Mouse (Mus musculus): ENCODE measurements around the gene Gm26938.

Gene Gm26938

GRCm38 (mm10) chr5:139794938-139795337, 31.3 kb downstream of the Gm26938 start:
- no peak for DNase-seq (ENCODE audit: low spot score in 2 of 2)

GRCm38 (mm10) chr5:139794137-139794536, 32.1 kb downstream of the Gm26938 start:
- DNase-seq (ENCODE audit: low spot score in 2 of 2) = no peak

GRCm38 (mm10) chr5:139793338-139794089, 32.7 kb downstream of the Gm26938 start:
- no peak for DNase-seq (ENCODE audit: low spot score in 2 of 2)

DNA sequence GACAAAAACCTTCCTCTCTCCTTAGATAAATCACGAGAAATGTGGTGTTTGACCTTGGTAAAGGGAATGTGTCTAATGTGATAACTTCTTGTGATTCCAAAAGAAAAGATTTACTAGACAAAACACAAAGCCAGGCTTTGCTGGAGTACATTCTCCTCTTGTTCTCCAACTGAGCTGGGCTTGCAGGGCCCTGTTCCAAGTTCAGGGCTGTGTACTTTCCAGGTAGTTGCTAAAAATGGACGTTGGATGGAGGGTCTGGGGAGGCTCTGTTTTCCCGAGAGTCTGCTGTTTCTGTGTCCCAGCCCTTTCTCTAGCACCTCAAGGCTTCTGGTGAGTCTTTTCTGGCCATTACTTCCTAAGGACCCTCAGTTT, 33.3 kb downstream of the Gm26938 start:
- no peak for DNase-seq (ENCODE audit: low spot score in 2 of 2)

DNA sequence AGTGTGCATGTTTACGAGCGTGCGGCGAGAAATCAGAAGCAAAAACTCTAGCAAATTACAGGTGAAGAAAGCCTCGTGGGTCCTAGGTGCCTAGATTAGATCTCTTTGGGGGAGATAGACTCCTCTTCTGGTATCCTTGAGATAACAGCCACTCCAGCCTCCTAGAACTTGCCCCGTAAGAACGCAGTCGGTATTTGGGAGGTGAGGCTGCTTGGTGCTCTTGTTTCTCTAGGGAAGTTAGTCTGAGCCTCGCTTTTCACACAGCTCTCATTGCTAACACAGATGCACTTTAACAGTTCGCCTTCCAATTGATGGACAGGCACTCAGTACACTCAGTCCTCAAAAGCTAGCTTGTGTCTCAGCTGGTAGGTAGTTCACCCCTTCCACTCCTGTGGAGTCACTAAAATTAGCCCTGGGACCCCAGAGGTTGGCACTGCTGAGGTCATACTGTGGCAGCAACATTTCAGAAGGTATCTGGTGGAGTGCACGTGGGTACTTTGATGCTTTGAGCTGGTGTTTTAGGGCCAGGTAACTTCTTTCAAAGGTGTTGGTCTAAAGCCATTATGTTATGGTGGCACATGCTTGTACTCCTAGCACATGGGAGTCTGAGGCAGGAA, 33.9 kb downstream of the Gm26938 start:
- no peak for DNase-seq (ENCODE audit: low spot score in 2 of 2)

DNA sequence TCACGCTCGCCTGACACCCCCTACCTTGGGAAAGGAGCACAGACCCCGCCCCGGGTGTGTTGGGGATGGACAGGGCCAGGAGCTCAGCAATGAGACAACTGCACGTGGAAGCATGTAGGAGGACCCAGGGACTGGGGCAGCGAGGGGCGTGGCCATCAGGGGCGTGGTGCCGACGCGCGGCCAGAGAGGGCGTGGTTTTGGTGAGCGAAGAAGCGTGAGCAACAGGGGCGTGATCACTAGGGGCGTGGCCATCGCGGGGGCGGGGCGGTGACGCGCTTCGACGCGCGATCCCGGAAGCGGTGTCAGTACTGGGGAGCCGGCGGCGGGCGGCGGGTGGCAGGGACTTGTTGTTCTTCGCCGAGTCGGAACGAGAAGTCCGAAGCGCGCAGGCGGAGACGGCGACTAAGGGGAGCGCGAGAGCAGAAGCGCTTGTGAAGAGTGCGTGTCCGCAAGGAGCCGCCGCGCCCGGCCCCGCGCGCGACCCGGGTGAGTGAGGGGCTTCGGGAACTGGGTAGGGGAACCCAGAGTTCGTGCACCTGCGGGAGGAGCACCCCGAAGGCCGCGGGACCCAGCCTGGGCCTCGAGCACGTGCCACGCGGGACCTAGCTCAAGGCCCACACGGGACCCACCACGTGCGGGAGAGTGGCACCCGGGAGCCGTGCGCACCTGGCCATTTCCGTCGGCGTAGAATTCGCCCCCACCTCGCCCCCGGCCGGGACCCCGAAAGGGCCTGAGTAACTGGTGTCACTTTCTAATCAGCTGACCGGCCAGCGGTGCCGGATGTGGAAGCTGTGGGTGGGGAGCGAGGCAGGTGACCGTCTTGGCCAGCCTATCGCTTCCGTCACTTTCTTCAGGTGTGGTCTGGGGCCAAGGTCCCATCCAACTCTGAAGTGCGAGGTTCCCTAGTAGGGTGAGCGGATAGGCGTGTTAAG, 34.7 kb downstream of the Gm26938 start, which contains the start of gene Mafk:
TSS of gene Mafk (plus strand) at position 287 of the 932 bp plus-strand sequence.
- DNase-seq (ENCODE audit: low spot score in 2 of 2) = peak; percentile 100

DNA sequence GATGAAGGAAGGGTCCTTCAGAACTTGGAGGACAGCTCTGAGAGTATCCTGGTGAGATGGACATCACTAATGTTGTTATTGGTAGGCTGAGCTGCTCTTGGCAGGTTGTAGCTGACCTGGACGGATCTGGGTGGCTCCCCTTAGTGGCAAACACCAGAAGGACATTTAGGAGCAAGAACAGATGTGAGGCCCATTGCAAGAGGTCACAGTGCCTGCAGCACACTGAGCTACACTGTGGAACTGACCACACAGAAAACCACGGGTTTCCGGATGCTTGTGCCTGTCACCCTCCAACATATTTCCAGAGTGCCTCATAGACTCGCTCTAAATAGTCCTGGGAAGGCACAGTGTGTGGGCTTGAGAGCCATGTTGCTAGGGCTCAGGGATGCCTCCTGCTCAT, 36.7 kb downstream of the Gm26938 start:
- DNase-seq (ENCODE audit: low spot score in 2 of 2) = no peak

DNA sequence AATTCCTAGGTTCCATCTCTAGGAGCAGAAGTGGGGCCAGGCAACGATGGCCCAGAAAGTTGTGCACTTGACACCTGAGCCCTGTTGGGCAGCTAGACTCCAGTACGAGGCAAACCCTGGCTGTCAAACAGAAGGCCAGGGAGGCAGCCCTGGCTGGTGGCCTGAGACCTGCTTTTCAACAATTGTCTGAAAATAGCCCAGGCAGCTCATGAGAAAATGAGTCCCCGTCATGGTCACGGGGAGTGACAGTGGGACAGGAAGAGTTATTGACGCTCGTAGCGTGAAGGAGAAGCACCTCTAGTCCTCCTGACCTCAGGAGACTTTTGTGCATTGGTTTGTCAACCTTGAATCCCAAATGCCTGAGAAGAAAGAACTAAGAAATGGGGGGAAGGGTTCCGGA, 44.8 kb downstream of the Gm26938 start:
- no peak for DNase-seq (ENCODE audit: low spot score in 2 of 2)

GRCm38 (mm10) chr5:139776966-139777365, 49.2 kb downstream of the Gm26938 start:
- no peak for DNase-seq (ENCODE audit: low spot score in 2 of 2)

GRCm38 (mm10) chr5:139775216-139775926, 50.8 kb downstream of the Gm26938 start, which contains the start of gene Ints1:
TSS of gene Ints1 (minus strand) at chr5:139775674.
- DNase-seq (ENCODE audit: low spot score in 2 of 2) = peak; percentile 95 to 97

DNA sequence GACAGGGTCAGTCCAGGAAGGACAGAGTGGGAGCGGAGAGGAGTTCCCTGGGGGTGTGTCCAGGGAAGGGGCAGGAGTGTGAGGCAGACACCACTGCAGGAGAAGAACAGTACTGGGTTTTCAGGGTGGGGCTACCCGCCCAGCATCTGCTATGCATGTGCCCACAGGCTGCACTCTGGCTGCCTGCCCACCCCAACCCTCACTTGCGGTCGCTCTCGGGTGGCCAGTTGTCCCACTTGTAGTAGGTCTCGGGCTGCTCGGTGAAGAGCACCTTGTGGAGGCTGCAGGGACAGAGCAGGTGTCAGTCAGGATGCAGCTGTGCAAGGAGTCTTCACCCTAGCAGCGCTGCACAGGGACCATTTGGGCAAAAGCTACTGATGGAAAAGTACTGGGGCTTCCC, 58.0 kb downstream of the Gm26938 start:
- no peak for DNase-seq (ENCODE audit: low spot score in 2 of 2)

DNA sequence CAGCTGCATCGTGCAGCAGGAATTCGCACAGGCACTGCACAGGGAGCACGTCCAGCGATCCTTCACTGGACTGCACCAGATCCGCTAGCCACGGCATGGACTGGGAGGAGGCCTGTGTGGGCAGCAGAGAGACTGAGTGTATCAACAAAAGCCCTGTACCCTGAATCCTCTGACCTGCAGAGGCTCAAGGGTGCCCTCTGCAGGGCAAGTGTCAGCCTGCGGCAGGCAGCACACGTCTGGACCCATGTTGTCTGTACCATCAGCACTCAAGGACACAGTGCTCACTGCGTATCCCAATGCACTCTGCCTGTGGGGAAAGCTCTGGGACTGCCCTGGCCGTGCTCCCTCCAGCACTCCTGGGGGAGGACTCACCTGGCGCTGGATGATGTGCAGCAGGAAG, 61.9 kb downstream of the Gm26938 start:
- DNase-seq (ENCODE audit: low spot score in 2 of 2) = no peak

- no peak for DNase-seq (ENCODE audit: low spot score in 2 of 2)
Observed at GRCm38 (mm10) chr5:139758096-139758495, 68.1 kb downstream of the Gm26938 start.

Data from spleen, postnatal 14 days (tissue).